Mouse (Mus musculus): ENCODE results near the gene Btbd35f30. TPM values are rescaled to one million over a fixed set of nuclear protein-coding genes. Genes with fewer than 3 reads are reported as not detected.
"Not testable (repeated sequence)": the region's sequence is repeated elsewhere in the genome, so short reads cannot be mapped to it uniquely, and the experiment has no call there.

The Btbd35f30 gene
- polyA plus RNA-seq (2015; fragmentation: Nextera tagmentation; extraction: Ambion mirVana) = not detected in 2 replicates

- not testable (repeated sequence) for H3K4me1 ChIP-seq; H3K36me3 ChIP-seq; ATAC-seq (ENCODE audit: insufficient number of reproducible peaks, low FRiP score, low TSS enrichment, low read depth); H3K4me3 ChIP-seq; H3K9ac ChIP-seq; H3K27me3 ChIP-seq; H3K27ac ChIP-seq; H3K9me3 ChIP-seq; H3K4me2 ChIP-seq
- WGBS = no CpG with 5 or more reads among the region's 4 CpGs
Measured at GRCm38 (mm10) chrX:32894325-32894724, at the start of gene Btbd35f30. Btbd35f30 (plus strand) TSS chrX:32894625.

- H3K9me3 ChIP-seq; H3K9ac ChIP-seq; ATAC-seq (ENCODE audit: insufficient number of reproducible peaks, low FRiP score, low TSS enrichment, low read depth); H3K27ac ChIP-seq; H3K36me3 ChIP-seq; H3K4me2 ChIP-seq; H3K4me1 ChIP-seq; H3K27me3 ChIP-seq; H3K4me3 ChIP-seq: not testable (repeated sequence)
- WGBS = no CpG with 5 or more reads among the region's 1 CpGs
Measured at GRCm38 (mm10) chrX:32941468-32941867, 47.0 kb downstream of the Btbd35f30 start, which contains the start of gene Gm21789. Gm21789 (plus strand) TSS chrX:32941768.

Other genes with a start within 250 kb of the Btbd35f30 start
- not detected in 2 replicates for gene Gm5926, start 243.9 kb upstream of the Btbd35f30 start, polyA plus RNA-seq (2015; fragmentation: Nextera tagmentation; extraction: Ambion mirVana)
- gene Btbd35f21, start 168.5 kb upstream of the Btbd35f30 start, polyA plus RNA-seq (2015; fragmentation: Nextera tagmentation; extraction: Ambion mirVana) = not detected in 2 replicates
- not detected in 2 replicates for gene Gm21789, start 47.1 kb downstream of the Btbd35f30 start, polyA plus RNA-seq (2015; fragmentation: Nextera tagmentation; extraction: Ambion mirVana)
- gene Btbd35f5, start 79.3 kb downstream of the Btbd35f30 start, polyA plus RNA-seq (2015; fragmentation: Nextera tagmentation; extraction: Ambion mirVana) = not detected in 2 replicates

Measured in limb, embryonic 15.5 days (tissue).